Mouse (Mus musculus): ENCODE data around the gene Snrpg.

GRCm38 (mm10) chr6:86324400-86324799 lies 46.7 kb upstream of the Snrpg start:
- TF ChIP-seq CTCF (conservative IDR thresholded peaks at IDR 0.05; ENCODE audit: low read length) (no peak), NANOG (IDR thresholded peaks at IDR 0.05; ENCODE audit: borderline replicate concordance, low read length) (no peak), POU5F1 (IDR thresholded peaks at IDR 0.05; ENCODE audit: borderline replicate concordance, low read length) (no peak)
